Mouse (Mus musculus) embryonic facial prominence, embryonic 13.5 days (tissue): ENCODE results near the gene Themis2. TPM values are rescaled to one million over a fixed set of nuclear protein-coding genes. Genes with fewer than 3 reads are reported as not detected.
"Not testable (repeated sequence)": the region's sequence is repeated elsewhere in the genome, so short reads cannot be mapped to it uniquely, and the experiment has no call there.

Experiments
- ATAC-seq: fragments of 200-750 bp; cut with Nextera tagmentation; 2 replicates; pipeline ENCODE4 v1.8.0; 2017; ENCODE audit warnings: low read depth; ENCODE audit not compliant: insufficient number of reproducible peaks, insufficient read depth, low FRiP score, low TSS enrichment
- H3K27ac ChIP-seq: fragments of 300-500 bp; sonication (generic); 2 replicates; pipeline ENCODE4 v1.5.1; 2015; ENCODE audit warnings: moderate library complexity, mild to moderate bottlenecking, inconsistent platforms
- H3K27me3 ChIP-seq: fragments of 300-500 bp; sonication (generic); 2 replicates; pipeline ENCODE4 v1.6.1; 2015; ENCODE audit warnings: mild to moderate bottlenecking, inconsistent platforms
- H3K36me3 ChIP-seq: fragments of 300-500 bp; sonication (generic); 2 replicates; pipeline ENCODE4 v1.6.1; 2015; ENCODE audit warnings: mild to moderate bottlenecking, inconsistent platforms
- H3K4me1 ChIP-seq: fragments of 300-500 bp; sonication (generic); 2 replicates; pipeline ENCODE4 v1.6.1; 2015; ENCODE audit warnings: inconsistent platforms
- H3K4me2 ChIP-seq: fragments of 300-500 bp; sonication (generic); 2 replicates; pipeline ENCODE4 v1.6.1; 2015; ENCODE audit warnings: moderate library complexity, mild to moderate bottlenecking, inconsistent platforms
- H3K4me3 ChIP-seq: fragments of 300-500 bp; sonication (generic); 2 replicates; pipeline ENCODE4 v1.5.1; 2015; ENCODE audit warnings: mild to moderate bottlenecking, inconsistent platforms
- H3K9ac ChIP-seq: fragments of 300-500 bp; sonication (generic); 2 replicates; pipeline ENCODE4 v1.6.1; 2015; ENCODE audit warnings: mild to moderate bottlenecking, inconsistent platforms
- H3K9me3 ChIP-seq: fragments of 300-500 bp; sonication (generic); 2 replicates; pipeline ENCODE4 v1.6.1; 2016; ENCODE audit warnings: inconsistent platforms
- WGBS: fragments of 180-500 bp; shearing (Covaris S2); methylation state at CpG from one replicate; pipeline ENCODE4 v1.1.7; 2015; ENCODE audit warnings: mixed read lengths; 5-methylcytosine and 5-hydroxymethylcytosine counted together
- polyA plus RNA-seq: library from polyadenylated mRNA; unstranded; fragments of >200 nt; fragmentation: Nextera tagmentation; extraction: Ambion mirVana; gene quantifications from 2 replicates; pipeline ENCODE4 v1.2.1, GENCODE M21; 2015

The Themis2 gene
- polyA plus RNA-seq, 1 experiment from 2014 or later: 0.79 TPM

DNA sequence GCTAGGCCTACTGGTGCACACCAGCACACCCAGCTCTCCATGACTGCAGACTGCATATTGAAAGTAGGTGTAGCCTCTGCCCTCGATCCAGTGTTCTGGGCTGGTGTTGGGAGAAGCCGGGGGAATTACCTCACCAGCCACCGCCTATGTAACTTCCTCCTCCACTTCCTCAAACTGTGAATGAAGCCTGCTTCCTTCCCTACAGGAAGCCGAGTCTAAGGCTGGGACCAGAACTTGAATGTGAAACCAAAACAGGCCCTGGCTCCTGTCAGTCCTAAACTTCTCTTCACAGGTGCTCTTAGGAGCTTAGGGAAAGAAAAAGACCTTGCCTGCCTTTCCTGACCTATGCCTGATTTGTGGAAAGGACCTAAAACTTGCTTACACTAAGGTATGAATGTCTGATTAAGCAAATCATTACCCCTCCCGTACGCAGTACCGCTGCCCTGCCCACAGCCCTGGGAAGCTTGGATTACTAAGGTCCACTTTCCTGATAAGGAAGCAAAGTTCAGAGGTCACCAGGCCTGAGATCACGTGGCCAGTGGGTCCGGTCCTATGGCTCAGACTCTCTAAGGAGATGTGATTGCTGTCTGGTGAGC, 48.4 kb downstream of the Themis2 start:
- Histone ChIP-seq H3K9me3 (no peaks in the 10 kb centered on the region), H3K36me3 (no peaks in the 10 kb centered on the region), H3K4me1 (no peaks in the 10 kb centered on the region), H3K9ac (no peak overlapping the region), H3K27me3 (no peaks in the 10 kb centered on the region), H3K4me2 (no peak overlapping the region), H3K4me3 (no peak overlapping the region), H3K27ac (no peak overlapping the region)
- WGBS: 66% methylated on average over 9 of the region's 9 CpGs
- ATAC-seq: no peak

- Histone ChIP-seq H3K9me3 (no peaks in the 10 kb centered on the region), H3K36me3 (no peaks in the 10 kb centered on the region), H3K4me3 (no peak overlapping the region), H3K27ac (no peak overlapping the region), H3K9ac (no peak overlapping the region), H3K4me1 (no peaks in the 10 kb centered on the region), H3K27me3 (no peaks in the 10 kb centered on the region), H3K4me2 (no peak overlapping the region)
- 85% methylated on average over 9 of the region's 9 CpGs for WGBS
- no peak for ATAC-seq
Measured at GRCm38 (mm10) chr4:132746911-132747517, 49.2 kb downstream of the Themis2 start.

- Histone ChIP-seq H3K9ac (no peak overlapping the region), H3K27ac (no peak overlapping the region), H3K4me3 (no peak overlapping the region), H3K4me1 (no peaks in the 10 kb centered on the region), H3K27me3 (no peaks in the 10 kb centered on the region), H3K9me3 (no peaks in the 10 kb centered on the region), H3K4me2 (no peak overlapping the region), H3K36me3 (no peaks in the 10 kb centered on the region)
- no peak for ATAC-seq
- WGBS: 86% methylated on average over 11 of the region's 11 CpGs
Measured at GRCm38 (mm10) chr4:132743992-132744911, 51.9 kb downstream of the Themis2 start.

- H3K4me3 ChIP-seq: no peak overlapping the region
- no peak overlapping the region for H3K4me2 ChIP-seq
- H3K4me1 ChIP-seq: no peaks in the 10 kb centered on the region
- H3K9ac ChIP-seq: no peak overlapping the region
- no peak overlapping the region for H3K27ac ChIP-seq
- H3K27me3 ChIP-seq: no peaks in the 10 kb centered on the region
- H3K36me3 ChIP-seq: no peaks in the 10 kb centered on the region
- no peaks in the 10 kb centered on the region for H3K9me3 ChIP-seq
- 89% methylated on average over 7 of the region's 7 CpGs for whole genome bisulfite sequencing
- ATAC-seq: no peak
Measured at GRCm38 (mm10) chr4:132741491-132741890, 54.7 kb downstream of the Themis2 start.

- ATAC-seq, H3K36me3 ChIP-seq, H3K4me3 ChIP-seq, H3K27ac ChIP-seq, H3K4me2 ChIP-seq, H3K4me1 ChIP-seq, H3K27me3 ChIP-seq, H3K9ac ChIP-seq, H3K9me3 ChIP-seq: not testable (repeated sequence)
- 88% methylated on average over 9 of the region's 9 CpGs for WGBS
Measured at GRCm38 (mm10) chr4:132737154-132737553, 59.0 kb downstream of the Themis2 start.

GRCm38 (mm10) chr4:132735894-132736293, 60.3 kb downstream of the Themis2 start:
- Histone ChIP-seq H3K27ac (no peak overlapping the region), H3K36me3 (no peaks in the 10 kb centered on the region), H3K9me3 (no peaks in the 10 kb centered on the region), H3K4me2 (no peak overlapping the region), H3K4me3 (no peak overlapping the region), H3K27me3 (no peaks in the 10 kb centered on the region), H3K9ac (no peak overlapping the region), H3K4me1 (peaks cover 12% of the 10 kb centered on the region)
- ATAC-seq: no peak
- WGBS: 46% methylated on average over 3 of the region's 3 CpGs

DNA sequence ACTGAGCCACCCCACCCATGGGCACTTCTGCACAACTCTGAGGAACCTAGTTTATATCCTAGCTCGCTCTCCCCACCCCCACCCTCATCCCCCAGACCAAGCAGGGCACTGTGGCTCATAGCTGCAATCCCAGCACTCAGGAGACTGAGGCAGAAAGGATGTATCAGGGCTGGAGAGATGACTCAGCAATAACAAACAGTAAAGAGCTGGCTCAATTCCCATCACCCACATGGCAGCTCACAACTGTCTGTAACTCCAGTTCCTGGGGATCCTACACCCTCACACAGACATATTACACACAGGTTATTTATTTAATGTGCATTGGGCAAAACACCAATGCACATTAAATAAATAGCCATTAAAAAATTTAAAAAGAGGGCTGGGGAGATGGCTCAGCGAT, 60.8 kb downstream of the Themis2 start:
- no peaks in the 10 kb centered on the region for H3K27me3 ChIP-seq
- WGBS: 81% methylated on average over 2 of the region's 2 CpGs
- no peak overlapping the region for H3K4me2 ChIP-seq
- H3K9ac ChIP-seq: no peak overlapping the region
- H3K4me1 ChIP-seq: peaks cover 12% of the 10 kb centered on the region
- no peaks in the 10 kb centered on the region for H3K9me3 ChIP-seq
- H3K27ac ChIP-seq: no peak overlapping the region
- no peaks in the 10 kb centered on the region for H3K36me3 ChIP-seq
- no peak overlapping the region for H3K4me3 ChIP-seq
- ATAC-seq: no peak

DNA sequence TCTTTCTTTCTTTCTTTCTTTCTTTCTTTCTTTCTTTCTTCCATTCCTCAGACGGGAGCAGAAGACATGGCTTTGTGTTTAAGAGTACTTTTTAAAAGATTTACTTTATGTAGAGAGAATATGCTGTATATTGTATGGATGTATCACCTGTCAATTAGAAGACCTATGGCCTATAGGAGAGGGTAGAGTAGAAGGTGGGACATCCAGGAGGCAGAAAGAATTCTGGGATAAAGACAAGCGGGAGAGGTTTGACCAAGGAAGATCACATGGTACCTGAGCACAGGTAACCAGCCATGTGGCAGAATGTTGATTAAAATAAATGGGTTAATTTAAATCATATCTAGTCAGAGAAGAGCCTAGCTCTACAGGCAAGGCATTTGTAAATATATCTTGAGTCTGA, 61.4 kb downstream of the Themis2 start:
- H3K9ac ChIP-seq: no peak overlapping the region
- H3K4me3 ChIP-seq: no peak overlapping the region
- no peaks in the 10 kb centered on the region for H3K9me3 ChIP-seq
- peaks cover 12% of the 10 kb centered on the region for H3K4me1 ChIP-seq
- WGBS: 97% methylated on average over 2 of the region's 2 CpGs
- H3K4me2 ChIP-seq: no peak overlapping the region
- H3K27me3 ChIP-seq: no peaks in the 10 kb centered on the region
- no peaks in the 10 kb centered on the region for H3K36me3 ChIP-seq
- no peak for ATAC-seq
- no peak overlapping the region for H3K27ac ChIP-seq

DNA sequence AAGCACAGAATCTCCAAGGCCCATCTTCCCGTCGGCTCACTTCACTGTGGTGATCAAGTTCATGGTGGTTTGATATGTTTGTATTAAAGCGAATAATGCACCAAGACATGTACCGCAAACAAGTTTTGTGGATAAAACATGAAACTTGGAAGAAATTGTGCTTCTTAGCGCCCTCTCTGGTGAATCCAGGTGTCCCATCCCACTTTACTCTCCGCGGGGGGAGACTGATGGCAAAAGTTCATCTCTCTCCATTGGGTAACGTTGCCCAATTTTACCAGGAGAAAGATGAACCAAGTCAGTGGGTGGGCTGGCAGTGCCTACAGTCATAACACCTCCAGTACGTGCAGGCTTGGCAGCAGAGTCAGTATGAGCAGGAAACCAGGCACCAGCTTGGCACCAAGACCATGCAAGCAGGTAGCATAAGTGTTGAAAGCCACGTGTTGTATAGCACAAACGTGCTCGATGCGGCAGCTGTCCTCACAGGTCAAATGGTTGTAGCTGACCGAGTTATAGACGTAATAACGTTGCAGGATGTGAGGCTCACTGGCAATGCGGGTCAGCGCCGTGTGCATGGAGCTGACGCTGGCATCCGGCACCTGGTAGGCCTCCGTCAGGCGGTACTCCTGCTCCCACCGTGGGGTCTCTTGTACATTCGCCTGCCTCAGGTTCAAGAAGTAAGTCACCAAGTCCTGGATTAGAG, 63.0 kb downstream of the Themis2 start:
- Histone ChIP-seq H3K9ac (no peak overlapping the region), H3K36me3 (peaks cover 1% of the 10 kb centered on the region; the same call in 1 of the 2 replicates), H3K4me2 (no peak overlapping the region), H3K27ac (no peak overlapping the region), H3K4me1 (peaks cover 12% of the 10 kb centered on the region), H3K4me3 (no peak overlapping the region), H3K9me3 (no peaks in the 10 kb centered on the region), H3K27me3 (no peaks in the 10 kb centered on the region)
- no peak for ATAC-seq
- WGBS: 94% methylated on average over 25 of the region's 25 CpGs

DNA sequence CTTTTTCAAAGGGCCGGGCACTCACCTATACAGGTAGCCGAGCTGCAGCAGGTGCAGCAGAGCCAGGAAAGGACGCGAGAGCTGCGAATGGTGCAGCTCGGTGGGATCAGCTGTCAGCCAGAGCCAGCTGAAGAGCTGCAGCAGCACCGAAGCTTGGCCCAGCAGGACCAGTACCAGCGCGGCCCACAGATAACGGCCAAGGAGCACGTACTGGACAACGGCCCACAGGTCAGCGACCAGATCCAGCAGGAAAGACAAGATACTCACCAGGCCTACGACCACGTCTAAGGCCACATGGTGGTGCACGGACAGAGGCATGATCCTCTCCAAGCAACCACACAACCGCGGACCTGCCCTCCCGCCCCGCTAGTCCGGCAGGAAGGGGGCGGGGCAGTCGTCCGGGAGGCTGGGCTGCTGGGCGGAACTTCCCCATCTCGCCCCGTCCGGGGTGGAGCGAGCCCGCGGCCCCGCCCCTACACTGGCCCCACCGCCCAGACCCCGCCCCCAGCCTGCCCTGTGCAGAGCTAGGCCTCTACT, 64.0 kb downstream of the Themis2 start, which contains the start of gene Xkr8:
Gene Xkr8 (minus strand): TSS at position 399 of the 537 bp plus-strand sequence.
- Histone ChIP-seq H3K27ac (peak within 1 kb of the TSS; percentile 22; the same call in 1 of the 2 replicates), H3K4me1 (peaks cover 12% of the 10 kb centered on the region), H3K4me2 (peak within 1 kb of the TSS; percentile 89), H3K4me3 (peak within 1 kb of the TSS; percentile 65), H3K9ac (peak within 1 kb of the TSS; percentile 76), H3K27me3 (no peaks in the 10 kb centered on the region), H3K9me3 (no peaks in the 10 kb centered on the region), H3K36me3 (peaks cover 11% of the 10 kb centered on the region)
- WGBS: 2% methylated on average over 34 of the region's 34 CpGs
- ATAC-seq: peak; percentile 88
